Mouse (Mus musculus): ENCODE data around the gene Apobec4. TPM values are rescaled to one million over a fixed set of nuclear protein-coding genes. Genes with fewer than 3 reads are reported as not detected.
"Not testable (repeated sequence)": the region's sequence is repeated elsewhere in the genome, so short reads cannot be mapped to it uniquely, and the experiment has no call there.

Apobec4 gene
- polyA plus RNA-seq, 1 experiment = 0.46 TPM

DNA sequence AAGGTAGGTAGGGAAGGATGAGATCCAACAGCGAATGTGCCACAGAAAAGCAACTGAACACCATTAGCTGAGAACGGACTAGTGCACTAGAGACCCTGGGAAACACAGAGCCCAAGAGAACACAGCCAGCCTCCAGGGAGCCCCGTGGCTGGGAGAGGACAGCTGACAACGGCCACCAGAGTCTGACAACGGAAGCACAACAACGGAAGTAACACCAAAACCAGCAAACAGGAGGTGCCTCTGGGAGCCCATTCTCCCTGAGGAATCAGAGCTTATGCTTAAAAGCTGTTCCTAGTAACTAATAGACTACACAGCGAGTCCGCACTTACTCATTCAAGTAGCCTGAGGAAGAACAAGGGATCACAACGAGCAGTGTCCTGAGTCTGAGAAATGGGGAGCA, 1.1 kb upstream of the Apobec4 start:
- 56% methylated on average over 9 of the region's 9 CpGs for WGBS
- Histone ChIP-seq H3K4me3 (replicated peaks; ENCODE audit: extremely low read depth, low read depth, low read length) (no peak overlapping the region), H3K4me1 (ENCODE audit: control insufficient read depth, insufficient read depth, low read length) (no peaks in the 10 kb centered on the region; the same call in 1 of the 2 replicates)
- TF ChIP-seq CTCF (IDR thresholded peaks at IDR 0.05; ENCODE audit: insufficient read depth, low read length) = no peak
- TF ChIP-seq POLR2A (IDR thresholded peaks at IDR 0.05; ENCODE audit: borderline replicate concordance, extremely low read depth, low read depth, low read length) = no peak
- DNase-seq = no peak

DNA sequence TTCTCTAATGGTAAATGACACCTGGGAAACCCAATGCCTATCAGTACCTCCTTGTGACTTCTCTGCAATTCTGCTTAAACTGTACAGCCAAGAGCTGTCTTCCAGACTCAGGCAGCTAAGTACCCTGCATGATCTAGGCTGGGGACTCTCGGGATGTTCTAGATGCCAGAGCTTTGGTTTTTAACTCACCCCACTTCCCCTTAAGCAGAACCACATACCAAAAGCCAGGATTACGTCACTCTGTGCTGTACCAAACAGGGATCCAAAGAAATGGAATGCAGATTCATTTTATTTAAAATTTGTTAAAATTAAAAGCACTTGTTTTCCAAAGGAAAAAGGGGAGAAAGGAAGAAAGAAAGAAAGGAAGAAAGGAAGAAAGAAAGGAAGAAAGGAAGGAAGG, 11.4 kb downstream of the Apobec4 start:
- DNase-seq = no peak
- 59% methylated on average over 2 of the region's 2 CpGs for WGBS
- no peak for TF ChIP-seq CTCF (IDR thresholded peaks at IDR 0.05; ENCODE audit: insufficient read depth, low read length)
- TF ChIP-seq POLR2A (IDR thresholded peaks at IDR 0.05; ENCODE audit: borderline replicate concordance, extremely low read depth, low read depth, low read length) = no peak

DNA sequence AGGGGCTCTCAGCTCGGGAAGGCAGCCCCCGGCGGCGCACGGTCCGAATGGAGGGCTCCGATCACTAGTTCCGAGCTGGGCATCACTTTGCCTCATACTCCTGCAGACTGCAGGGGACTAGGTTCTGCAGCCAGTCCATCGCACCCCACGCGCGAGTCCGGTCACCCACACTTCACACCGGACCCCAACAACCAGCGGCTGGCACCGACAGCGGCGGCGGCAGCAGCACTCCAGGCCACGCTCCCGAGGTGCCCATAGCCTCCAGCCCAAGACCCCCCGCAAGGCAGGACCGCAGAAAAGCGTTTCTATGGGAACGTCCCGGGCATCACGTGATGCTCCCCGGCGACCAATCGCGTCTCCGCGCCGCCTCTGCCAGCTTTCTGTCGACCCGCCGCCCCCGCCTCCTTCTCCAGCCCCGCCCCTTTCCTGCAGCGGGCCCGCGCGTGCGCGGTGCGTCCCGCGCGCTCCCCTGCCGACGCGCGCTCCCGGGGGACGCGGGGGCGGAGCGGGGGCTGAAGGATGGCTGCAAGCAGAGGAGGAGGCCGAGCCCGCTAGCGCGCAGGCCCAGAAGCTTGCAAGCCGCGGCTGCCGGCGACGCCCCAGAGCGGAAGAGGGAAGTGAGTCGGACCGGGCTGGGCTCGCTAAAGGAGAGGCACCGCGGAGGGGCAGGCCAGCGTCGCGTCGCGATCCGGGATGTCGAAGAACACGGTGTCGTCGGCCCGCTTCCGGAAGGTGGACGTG, 15.9 kb downstream of the Apobec4 start, which contains the start of the genes Rgl1 and Arpc5:
Gene Rgl1, minus strand, starts transcription at position 320 of the 741 bp plus-strand sequence.
Gene Arpc5, plus strand, starts transcription at position 511 of the 741 bp plus-strand sequence.
- Histone ChIP-seq H3K4me1 (ENCODE audit: control insufficient read depth, insufficient read depth, low read length) (no peaks in the 10 kb centered on the region; the same call in none of the 2 replicates), H3K4me3 (replicated peaks; ENCODE audit: extremely low read depth, low read depth, low read length) (peak within 1 kb of the TSS; percentile 71)
- under 1% methylated on average over 82 of the region's 86 CpGs for WGBS
- peak; percentile 93 for DNase-seq
- TF ChIP-seq CTCF (IDR thresholded peaks at IDR 0.05; ENCODE audit: insufficient read depth, low read length) (no peak), POLR2A (IDR thresholded peaks at IDR 0.05; ENCODE audit: borderline replicate concordance, extremely low read depth, low read depth, low read length) (peak; percentile 96)

More for the DNA sequence above, 11.4 kb downstream of the Apobec4 start:
- no peaks in the 10 kb centered on the region; the same call in 1 of the 2 replicates for H3K4me1 ChIP-seq (ENCODE audit: control insufficient read depth, insufficient read depth, low read length)
- no peak overlapping the region for H3K4me3 ChIP-seq (replicated peaks; ENCODE audit: extremely low read depth, low read depth, low read length)

DNA sequence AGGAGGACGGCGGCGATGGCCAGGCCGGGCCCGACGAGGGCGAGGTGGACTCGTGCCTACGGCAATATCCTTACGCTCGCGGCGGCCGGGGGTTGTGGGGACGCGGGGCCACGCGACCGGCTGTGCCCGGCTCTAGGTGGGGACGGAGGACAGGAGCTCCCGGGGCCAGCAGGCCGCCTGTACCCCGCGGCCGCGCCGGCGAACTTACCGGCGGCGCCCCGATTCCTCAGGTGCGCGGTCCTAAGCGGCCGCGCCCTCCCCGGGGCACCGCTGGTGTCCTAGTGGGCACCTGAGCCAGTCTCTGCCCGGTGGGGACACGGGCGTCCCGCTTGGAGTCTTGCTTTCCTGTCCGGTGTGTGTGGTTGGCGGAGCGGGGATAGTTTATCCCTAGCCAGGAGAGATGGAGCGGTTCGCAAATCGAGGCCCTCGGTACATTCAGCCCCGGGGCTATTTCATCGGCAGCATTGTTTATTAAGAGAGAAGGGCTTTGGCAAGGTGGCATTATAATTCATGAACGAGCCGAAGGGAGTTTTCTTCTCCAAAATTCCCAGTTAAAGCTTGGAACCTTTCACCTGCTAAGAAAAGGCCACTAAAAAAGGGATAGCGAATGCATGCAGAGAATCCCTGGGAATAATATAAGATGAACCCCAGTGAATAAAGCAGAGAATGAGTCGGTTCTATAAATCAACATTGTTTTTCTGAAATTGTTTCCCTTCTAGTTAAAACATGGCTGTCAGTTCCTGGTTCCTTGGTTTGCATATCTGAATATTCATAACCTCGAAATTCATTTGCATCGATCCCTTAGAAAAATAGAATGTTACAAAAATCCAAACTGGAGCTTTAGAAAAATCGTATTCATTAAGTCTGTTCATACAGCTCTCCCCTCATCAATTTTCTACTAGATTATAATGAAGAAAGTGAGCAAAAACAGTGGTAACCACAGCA, 16.7 kb downstream of the Apobec4 start:
- DNase-seq = peak; percentile 44
- 1% methylated on average over 60 of the region's 60 CpGs for WGBS
- no peaks in the 10 kb centered on the region; the same call in none of the 2 replicates for H3K4me1 ChIP-seq (ENCODE audit: control insufficient read depth, insufficient read depth, low read length)
- H3K4me3 ChIP-seq (replicated peaks; ENCODE audit: extremely low read depth, low read depth, low read length) = peak overlapping the region; percentile 66
- TF ChIP-seq CTCF (IDR thresholded peaks at IDR 0.05; ENCODE audit: insufficient read depth, low read length) = no peak
- no peak for TF ChIP-seq POLR2A (IDR thresholded peaks at IDR 0.05; ENCODE audit: borderline replicate concordance, extremely low read depth, low read depth, low read length)

DNA sequence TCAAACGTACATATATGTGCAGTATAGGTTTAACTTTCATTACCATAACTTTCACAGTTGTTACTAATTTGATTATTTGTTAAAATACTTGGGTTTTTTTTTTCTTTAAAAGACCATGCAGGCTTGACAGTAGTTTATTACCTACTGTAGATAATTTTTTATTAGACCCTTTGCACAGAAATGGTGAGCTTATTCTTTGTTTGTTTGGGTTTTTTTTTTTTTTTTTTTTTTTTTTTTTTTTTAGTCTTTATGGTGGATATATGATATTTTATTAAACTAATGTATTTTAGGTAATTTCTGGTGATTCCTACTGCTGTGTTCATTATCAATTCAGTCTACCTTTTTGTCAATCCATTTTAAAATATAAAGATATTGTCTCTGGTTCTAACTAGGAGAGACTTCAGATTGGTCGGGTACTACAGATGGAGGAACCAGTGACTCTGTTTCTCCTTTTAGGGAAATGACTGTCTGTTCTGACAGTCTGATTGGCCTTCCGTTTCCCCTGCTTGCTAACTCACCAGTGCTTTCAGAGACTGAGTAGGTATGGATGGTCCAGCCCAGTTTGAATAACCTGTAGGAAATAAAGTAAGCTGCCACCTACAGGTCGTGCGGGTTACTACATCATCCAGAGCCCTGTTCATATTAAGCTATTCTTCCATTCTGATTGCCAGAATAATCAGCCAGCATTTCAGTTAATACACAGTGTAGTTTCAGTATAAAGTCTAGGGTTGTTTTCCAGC, 17.6 kb downstream of the Apobec4 start:
- TF ChIP-seq CTCF (IDR thresholded peaks at IDR 0.05; ENCODE audit: insufficient read depth, low read length) = peak; percentile 31; the same call in 1 of the 2 replicates
- TF ChIP-seq POLR2A (IDR thresholded peaks at IDR 0.05; ENCODE audit: borderline replicate concordance, extremely low read depth, low read depth, low read length) = no peak
- WGBS = 7% methylated on average over 5 of the region's 5 CpGs
- Histone ChIP-seq H3K4me1 (ENCODE audit: control insufficient read depth, insufficient read depth, low read length) (no peaks in the 10 kb centered on the region; the same call in none of the 2 replicates), H3K4me3 (replicated peaks; ENCODE audit: extremely low read depth, low read depth, low read length) (peak overlapping the region; percentile 54)
- peak; percentile 79 for DNase-seq

DNA sequence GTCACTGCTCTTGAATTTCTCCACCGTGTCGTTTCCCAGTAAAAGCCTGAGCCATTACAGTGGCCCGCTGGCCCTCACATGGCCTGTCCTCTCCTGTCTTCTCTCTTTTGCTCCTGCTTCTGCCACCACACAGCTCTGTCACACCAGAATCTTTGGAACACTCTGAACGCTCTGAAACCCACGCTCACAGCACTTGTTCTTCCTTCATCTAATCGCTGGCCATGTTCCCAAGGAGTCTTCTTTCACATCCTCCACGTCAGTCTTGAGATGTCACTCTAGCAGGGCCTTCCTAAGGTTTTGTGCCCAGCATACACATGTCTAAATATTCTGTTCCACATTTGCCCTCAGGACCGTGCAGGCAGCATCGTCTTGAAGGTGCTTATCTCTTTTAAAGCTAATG, 20.7 kb downstream of the Apobec4 start:
- H3K4me3 ChIP-seq (replicated peaks; ENCODE audit: extremely low read depth, low read depth, low read length) = no peak overlapping the region
- no peaks in the 10 kb centered on the region; the same call in 1 of the 2 replicates for H3K4me1 ChIP-seq (ENCODE audit: control insufficient read depth, insufficient read depth, low read length)
- 79% methylated on average over 9 of the region's 9 CpGs for whole genome bisulfite sequencing
- TF ChIP-seq POLR2A (IDR thresholded peaks at IDR 0.05; ENCODE audit: borderline replicate concordance, extremely low read depth, low read depth, low read length) = no peak
- no peak for TF ChIP-seq CTCF (IDR thresholded peaks at IDR 0.05; ENCODE audit: insufficient read depth, low read length)
- no peak for DNase-seq

DNA sequence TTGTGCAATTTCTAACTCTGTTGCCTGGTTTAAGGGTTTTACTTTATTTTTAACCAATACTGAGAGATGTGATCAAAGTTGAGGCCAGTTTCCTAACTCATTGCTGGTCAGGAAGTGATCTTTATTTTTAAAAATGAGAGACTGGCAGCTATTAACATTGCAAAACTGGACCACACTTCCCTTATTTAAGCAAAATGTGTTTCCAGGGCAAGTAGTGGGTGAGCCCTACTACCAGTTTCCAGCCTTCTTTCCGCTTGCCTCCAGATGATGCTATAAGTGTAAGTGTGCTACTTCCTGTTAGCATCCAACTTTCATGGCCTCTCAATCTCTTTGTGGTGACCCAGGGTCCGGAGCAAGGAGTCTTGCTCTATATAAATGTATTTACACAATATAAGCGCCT, 24.2 kb downstream of the Apobec4 start:
- not testable (repeated sequence) for H3K4me1 ChIP-seq (ENCODE audit: control insufficient read depth, insufficient read depth, low read length); H3K4me3 ChIP-seq (replicated peaks; ENCODE audit: extremely low read depth, low read depth, low read length); DNase-seq
- 65% methylated on average over 3 of the region's 3 CpGs for WGBS

DNA sequence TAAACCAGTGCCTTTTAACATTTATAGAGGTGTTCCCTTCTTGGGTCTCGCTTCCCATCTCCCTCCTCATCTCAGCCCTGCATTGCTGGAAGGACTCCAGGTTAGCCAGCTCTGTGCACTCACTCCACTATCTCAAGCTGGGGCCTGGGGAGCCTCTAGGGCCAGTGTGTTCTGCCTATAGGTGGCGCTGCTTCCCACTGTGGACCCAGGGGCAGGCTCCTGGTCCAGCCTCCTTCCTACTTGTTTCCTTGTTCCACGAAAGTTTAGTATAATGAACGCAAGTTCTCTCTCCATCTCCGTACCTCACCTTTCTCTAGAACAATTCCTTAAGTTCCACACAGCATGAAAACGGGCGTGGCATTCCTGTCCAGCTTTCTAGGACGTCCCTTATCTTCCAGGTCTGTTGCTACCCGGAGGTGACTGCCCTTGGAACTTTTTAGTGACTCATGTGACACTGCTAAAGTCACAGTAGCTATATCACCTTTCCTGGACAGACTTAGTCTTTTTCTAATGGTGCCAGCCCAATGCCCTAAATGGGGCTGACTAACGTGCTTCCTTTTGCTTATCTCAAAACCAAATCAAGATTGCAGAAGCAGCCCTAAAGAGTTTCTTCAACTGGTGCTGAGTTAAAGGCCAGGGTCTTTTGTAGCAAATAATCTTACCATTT, 28.9 kb downstream of the Apobec4 start:
- Histone ChIP-seq H3K4me3 (replicated peaks; ENCODE audit: extremely low read depth, low read depth, low read length) (no peak overlapping the region), H3K4me1 (ENCODE audit: control insufficient read depth, insufficient read depth, low read length) (no peaks in the 10 kb centered on the region)
- TF ChIP-seq POLR2A (IDR thresholded peaks at IDR 0.05; ENCODE audit: borderline replicate concordance, extremely low read depth, low read depth, low read length) (no peak), CTCF (IDR thresholded peaks at IDR 0.05; ENCODE audit: insufficient read depth, low read length) (peak; percentile 78)
- 20% methylated on average over 10 of the region's 10 CpGs for WGBS
- peak; percentile 66 for DNase-seq
